Mouse (Mus musculus) layer of hippocampus, adult 9-10 months (tissue): ENCODE data around the gene Kcnrg.
A peak's percentile ranks its signal among the peaks of the same experiment; 100 is the strongest.

Experiments used
- DNase-seq: peaks from one replicate; pipeline ENCODE4 v3.0.0; 2022; ENCODE audit warnings: low spot score

The Kcnrg gene

GRCm38 (mm10) chr14:61645547-61645946 lies 38.3 kb downstream of the Kcnrg start:
- no peak for DNase-seq

- no peak for DNase-seq
Observed at GRCm38 (mm10) chr14:61647182-61647880, 40.1 kb downstream of the Kcnrg start.

GRCm38 (mm10) chr14:61647881-61648684 lies 40.8 kb downstream of the Kcnrg start:
- DNase-seq = no peak

GRCm38 (mm10) chr14:61648685-61649504 lies 41.6 kb downstream of the Kcnrg start:
- DNase-seq = peak; percentile 81

GRCm38 (mm10) chr14:61650291-61650960 lies 43.2 kb downstream of the Kcnrg start:
- DNase-seq = peak; percentile 54

- DNase-seq = no peak
Observed at GRCm38 (mm10) chr14:61656469-61656868, 49.2 kb downstream of the Kcnrg start.

- no peak for DNase-seq
Observed at GRCm38 (mm10) chr14:61661496-61661895, 54.2 kb downstream of the Kcnrg start.

- no peak for DNase-seq
Observed at GRCm38 (mm10) chr14:61662307-61662706, 55.0 kb downstream of the Kcnrg start.
